Mouse (Mus musculus): ENCODE data around the gene Cd300e.
"Not testable (repeated sequence)": the region's sequence is repeated elsewhere in the genome, so short reads cannot be mapped to it uniquely, and the experiment has no call there.

Gene Cd300e

GRCm38 (mm10) chr11:115081373-115081772, 19.4 kb upstream of the Cd300e start:
- no peak for DNase-seq

GRCm38 (mm10) chr11:115080886-115081285, 18.9 kb upstream of the Cd300e start:
- peak in 1 of 2 experiments; percentile 51 for DNase-seq

GRCm38 (mm10) chr11:115078680-115079079, 16.7 kb upstream of the Cd300e start:
- no peak for DNase-seq

GRCm38 (mm10) chr11:115077436-115077835, 15.5 kb upstream of the Cd300e start:
- no peak for DNase-seq

GRCm38 (mm10) chr11:115075859-115076258, 13.9 kb upstream of the Cd300e start:
- no peak for DNase-seq

- no peak for DNase-seq
These were observed 13.4 kb upstream of the Cd300e start for GRCm38 (mm10) chr11:115075407-115075806.

- DNase-seq: no peak
These were observed 11.0 kb upstream of the Cd300e start for GRCm38 (mm10) chr11:115073002-115073401.

- DNase-seq: peak; percentile 40 to 77
These were observed 9.8 kb upstream of the Cd300e start for GRCm38 (mm10) chr11:115071631-115072294.

GRCm38 (mm10) chr11:115071015-115071551, 9.1 kb upstream of the Cd300e start:
- DNase-seq: no peak

- DNase-seq: no peak
These were observed 4.8 kb upstream of the Cd300e start for GRCm38 (mm10) chr11:115066768-115067167.

- DNase-seq: no peak
These were observed 2.2 kb downstream of the Cd300e start for GRCm38 (mm10) chr11:115059797-115060196.

- DNase-seq: no peak
These were observed 3.3 kb downstream of the Cd300e start for GRCm38 (mm10) chr11:115058701-115059100.

GRCm38 (mm10) chr11:115054537-115054936, 7.4 kb downstream of the Cd300e start:
- no peak for DNase-seq

- DNase-seq: no peak
These were observed 9.0 kb downstream of the Cd300e start for GRCm38 (mm10) chr11:115052991-115053390.

GRCm38 (mm10) chr11:115052206-115052605, 9.8 kb downstream of the Cd300e start:
- peak in 1 of 2 experiments; percentile 68 for DNase-seq

- no peak for DNase-seq
These were observed 12.6 kb downstream of the Cd300e start for GRCm38 (mm10) chr11:115049282-115049895.

GRCm38 (mm10) chr11:115048259-115048658, 13.7 kb downstream of the Cd300e start, which contains the start of gene Cd300ld3:
TSS of gene Cd300ld3 (minus strand) at chr11:115048409.
- no peak for DNase-seq

- DNase-seq: not testable (repeated sequence)
These were observed 24.3 kb downstream of the Cd300e start, which contains the start of gene Cd300ld5 for GRCm38 (mm10) chr11:115037669-115038068. TSS of gene Cd300ld5 (minus strand) at chr11:115037769.

GRCm38 (mm10) chr11:115026912-115027311, 35.1 kb downstream of the Cd300e start, which contains the start of gene Cd300ld4:
TSS of gene Cd300ld4 (minus strand) at chr11:115027012.
- not testable (repeated sequence) for DNase-seq

GRCm38 (mm10) chr11:115016093-115016492, 45.9 kb downstream of the Cd300e start, which contains the start of gene Cd300ld2:
TSS of gene Cd300ld2 (minus strand) at chr11:115016193.
- DNase-seq: not testable (repeated sequence)

GRCm38 (mm10) chr11:115004070-115004469, 57.9 kb downstream of the Cd300e start:
- no peak for DNase-seq
